11 mouse cellular contexts compared by ENCODE assay signal in genomic region chr10:42591185-42591992, GRCm38 (mm10). TPM values are rescaled to one million over a fixed set of nuclear protein-coding genes. Genes with fewer than 3 reads are reported as not detected.
DNase-seq lines count a peak whose midpoint lies in the region; ATAC-seq and TF ChIP-seq lines count a peak whose summit lies in the region.
"Had no signal": no experiment of that assay in that cellular context is flagged by ENCODE, and none has a peak within 500 bp of the region (broad histone marks: within the 10 kb centered on the region; RNA-seq: fewer than 3 reads in every experiment).

No protein-coding gene starts in this region.

- peaks cover 11% of the 10 kb centered on the region for H3K4me1 ChIP-seq in heart, embryonic 16.5 days (ENCODE audit: control insufficient read depth, insufficient read depth, low read length)
- H3K4me1 ChIP-seq in bone marrow macrophage, adult 2 months (ENCODE audit: control insufficient read depth, insufficient read depth, low read length), result no peaks in the 10 kb centered on the region
- H3K4me1 ChIP-seq in hindbrain, embryonic 14.5 days (replicated peaks; ENCODE audit: control insufficient read depth, insufficient read depth, low read length), result no peaks in the 10 kb centered on the region
- peaks cover 15% of the 10 kb centered on the region for H3K4me1 ChIP-seq in midbrain, embryonic 15.5 days
- H3K4me1 ChIP-seq in cerebellum, adult 2 months (ENCODE audit: control insufficient read depth, insufficient read depth, low read length), result no peaks in the 10 kb centered on the region

- peak overlapping the region; percentile 56 for H3K4me2 ChIP-seq in heart, embryonic 16.5 days (ENCODE audit: low read depth, low read length)
- peak overlapping the region; percentile 42 for H3K4me2 ChIP-seq in hindbrain, embryonic 14.5 days (replicated peaks)
- H3K4me2 ChIP-seq in midbrain, embryonic 15.5 days, result peak overlapping the region; percentile 47

- DNase-seq in heart, postnatal 25 days (ENCODE audit: low spot score), result no peak
- no peak for DNase-seq in hindbrain, embryonic 14.5 days (ENCODE audit: low spot score)
- DNase-seq in left cerebral cortex, adult 9 months (ENCODE audit: low spot score in 2 of 2), result no peak
- no peak for DNase-seq in cerebellum, adult 2 months
- DNase-seq in cerebellum, adult 11-12 months, result no peak

- intact Hi-C loops in heart, postnatal 25 days (cut with DNase I), result no loop called here

- no peak for TF ChIP-seq CTCF in bone marrow macrophage, adult 2 months (IDR thresholded peaks at IDR 0.05; ENCODE audit: low read depth, low read length)
- TF ChIP-seq CTCF in cerebellum, adult 2 months (IDR thresholded peaks at IDR 0.05; ENCODE audit: borderline replicate concordance, insufficient read depth, low read depth, low read length), result no peak

- H3K27me3 ChIP-seq in heart, embryonic 16.5 days (ENCODE audit: control insufficient read depth, insufficient read depth, low read length), result peaks cover 93% of the 10 kb centered on the region
- peaks cover 99% of the 10 kb centered on the region for H3K27me3 ChIP-seq in hindbrain, embryonic 14.5 days (ENCODE audit: control insufficient read depth, insufficient read depth, low read length)
- H3K27me3 ChIP-seq in midbrain, embryonic 15.5 days (replicated peaks), result peaks cover 76% of the 10 kb centered on the region
- H3K27me3 ChIP-seq in cerebellum, adult 2 months (ENCODE audit: control insufficient read depth, insufficient read depth, low read length), result peaks cover 14% of the 10 kb centered on the region; the same call in 1 of the 2 replicates

- under 1% methylated on average over 67 of the region's 67 CpGs for WGBS in heart, embryonic 16.5 days
- WGBS in hindbrain, embryonic 14.5 days, result under 1% methylated on average over 67 of the region's 67 CpGs
- WGBS in midbrain, embryonic 15.5 days, result under 1% methylated on average over 62 of the region's 67 CpGs
- WGBS in cerebellum, adult 2 months, result 1% methylated on average over 66 of the region's 67 CpGs

- no peak overlapping the region for H3K9ac ChIP-seq in heart, embryonic 16.5 days (ENCODE audit: low read length)
- H3K9ac ChIP-seq in hindbrain, embryonic 14.5 days, result no peak overlapping the region
- no peak overlapping the region for H3K9ac ChIP-seq in midbrain, embryonic 15.5 days

- TF ChIP-seq POLR2A in bone marrow macrophage, adult 2 months (IDR thresholded peaks at IDR 0.05; ENCODE audit: borderline replicate concordance, low read depth, low read length), result no peak
- no peak for TF ChIP-seq POLR2A in cerebellum, adult 2 months (IDR thresholded peaks at IDR 0.05; ENCODE audit: borderline replicate concordance, insufficient read depth, low read length)

- ATAC-seq in heart, embryonic 16.5 days (replicated peaks; ENCODE audit: extremely low read depth, insufficient read depth, low FRiP score), result no peak
- peak; percentile 34; the same call in 1 of the 2 replicates for ATAC-seq in hindbrain, embryonic 14.5 days (ENCODE audit: low FRiP score)
- 0 out of 2 replicates have a peak, but pooled peaks have one; percentile 23 for ATAC-seq in midbrain, embryonic 15.5 days (replicated peaks)

- peak overlapping the region; percentile 45 for H3K4me3 ChIP-seq in heart, embryonic 16.5 days (ENCODE audit: low read length)
- H3K4me3 ChIP-seq in bone marrow macrophage, adult 2 months (ENCODE audit: insufficient read depth, low read length), result peak overlapping the region; percentile 34
- H3K4me3 ChIP-seq in hindbrain, embryonic 14.5 days (replicated peaks; ENCODE audit: low read length), result peak overlapping the region; percentile 5; the same call in 1 of the 2 replicates
- H3K4me3 ChIP-seq in midbrain, embryonic 15.5 days, result peak overlapping the region; percentile 23
- H3K4me3 ChIP-seq in cerebellum, adult 2 months (replicated peaks; ENCODE audit: insufficient read depth, low read depth, low read length), result no peak overlapping the region

- H3K36me3 ChIP-seq in heart, embryonic 16.5 days (ENCODE audit: control insufficient read depth, insufficient read depth), result no peaks in the 10 kb centered on the region
- H3K36me3 ChIP-seq in hindbrain, embryonic 14.5 days (replicated peaks; ENCODE audit: control insufficient read depth, insufficient read depth), result no peaks in the 10 kb centered on the region
- no peaks in the 10 kb centered on the region for H3K36me3 ChIP-seq in midbrain, embryonic 15.5 days (replicated peaks)

- no peak overlapping the region for H3K27ac ChIP-seq in heart, embryonic 16.5 days (ENCODE audit: low read length)
- no peak overlapping the region for H3K27ac ChIP-seq in bone marrow macrophage, adult 2 months (ENCODE audit: insufficient read depth, low read depth, low read length)
- H3K27ac ChIP-seq in hindbrain, embryonic 14.5 days, result no peak overlapping the region
- no peak overlapping the region for H3K27ac ChIP-seq in midbrain, embryonic 15.5 days
- H3K27ac ChIP-seq in cerebellum, adult 2 months (ENCODE audit: insufficient read depth, low read length), result no peak overlapping the region

- no peaks in the 10 kb centered on the region for H3K9me3 ChIP-seq in heart, embryonic 16.5 days (replicated peaks; ENCODE audit: control insufficient read depth, low read length)
- H3K9me3 ChIP-seq in hindbrain, embryonic 14.5 days (ENCODE audit: control insufficient read depth, low read length), result peaks cover 3% of the 10 kb centered on the region; the same call in 1 of the 2 replicates
- H3K9me3 ChIP-seq in midbrain, embryonic 15.5 days, result no peaks in the 10 kb centered on the region

RNA-seq across cellular contexts. Expression of gene Ostm1, which starts 7.8 kb away (rescaled TPM):
- polyA plus RNA-seq in heart, embryonic 16.5 days (2015; fragmentation: Nextera tagmentation; extraction: Ambion mirVana), result 17.6 and 24.0 TPM in 2 replicates
- total RNA-seq in heart, postnatal 25 days (2021), result 10 to 100 TPM; 16.0 to 16.6 TPM
- 48.0 and 48.5 TPM in 2 replicates for polyA plus RNA-seq in bone marrow macrophage, adult 2 months (2012; ENCODE audit: insufficient read depth, insufficient read length, missing spikeins)
- polyA plus RNA-seq in hindbrain, embryonic 14.5 days (2014; fragmentation: Nextera tagmentation; extraction: Ambion mirVana), result 41.8 and 43.5 TPM in 2 replicates
- polyA plus RNA-seq in midbrain, embryonic 15.5 days (2015; fragmentation: Nextera tagmentation; extraction: Ambion mirVana), result 37.2 and 39.7 TPM in 2 replicates
- 40.1 and 41.7 TPM in 2 replicates for polyA plus RNA-seq in cerebellum, adult 2 months (2012; rRNA removed)

RNA-seq across cellular contexts. Expression of gene Nr2e1, which starts 8.0 kb away (rescaled TPM):
- polyA plus RNA-seq in heart, embryonic 16.5 days (2015; fragmentation: Nextera tagmentation; extraction: Ambion mirVana), result not detected in 2 replicates
- total RNA-seq in heart, postnatal 25 days (2021), result not detected
- polyA plus RNA-seq in bone marrow macrophage, adult 2 months (2012; ENCODE audit: insufficient read depth, insufficient read length, missing spikeins), result not detected in 2 replicates
- polyA plus RNA-seq in hindbrain, embryonic 14.5 days (2014; fragmentation: Nextera tagmentation; extraction: Ambion mirVana), result 0.23 TPM in 1 of 2 replicates, not detected in the other
- 5.3 and 6.5 TPM in 2 replicates for polyA plus RNA-seq in midbrain, embryonic 15.5 days (2015; fragmentation: Nextera tagmentation; extraction: Ambion mirVana)
- polyA plus RNA-seq in cerebellum, adult 2 months (2012; rRNA removed), result 0.14 and 0.20 TPM in 2 replicates
- total RNA-seq: common myeloid progenitor, adult 5-6 weeks; liver, adult 2 months had no signal
- polyA plus RNA-seq: liver, adult 2 months; thymus, postnatal 0 days had no signal
